Mouse (Mus musculus) lung, adult 2 months (tissue): ENCODE measurements around the gene Mras.

ENCODE experiments used
- CTCF ChIP-seq: fragments of 200-500 bp; IDR thresholded peaks from 2 replicates; pipeline ENCODE4 v1.5.1; 2011; ENCODE audit warnings: mild to moderate bottlenecking, low read length, control low read depth; ENCODE audit not compliant: insufficient read depth
- POLR2A ChIP-seq: fragments of 200-500 bp; IDR thresholded peaks from 2 replicates; pipeline ENCODE4 v1.6.1; 2011; ENCODE audit warnings: low read depth, mild to moderate bottlenecking, control low read depth, low read length, borderline replicate concordance; ENCODE audit errors: extremely low read depth

- TF ChIP-seq POLR2A (no peak), CTCF (no peak)
Observed at GRCm38 (mm10) chr9:99345351-99345792, 91.8 kb downstream of the Mras start.
